Mouse (Mus musculus): ENCODE measurements around the gene Mycs. TPM values are rescaled to one million over a fixed set of nuclear protein-coding genes. Genes with fewer than 3 reads are reported as not detected.
A peak's percentile ranks its signal among the peaks of the same experiment; 100 is the strongest.

The Mycs gene
- not detected in 2 replicates for polyA plus RNA-seq (2015; fragmentation: Nextera tagmentation; extraction: Ambion mirVana)

GRCm38 (mm10) chrX:5469165-5469564 lies at the start of gene Mycs:
Gene Mycs, minus strand, starts transcription at chrX:5469265.
- H3K4me2 ChIP-seq: peak within 1 kb of the TSS; percentile 46
- 79% methylated on average over 3 of the region's 3 CpGs for WGBS
- ATAC-seq (ENCODE audit: insufficient number of reproducible peaks, insufficient read depth, low FRiP score, low TSS enrichment, low read depth): no peak
- H3K36me3 ChIP-seq: no peaks in the 10 kb centered on the region
- H3K27ac ChIP-seq: no peak within 1 kb of the TSS
- no peaks in the 10 kb centered on the region for H3K4me1 ChIP-seq
- peaks cover 15% of the 10 kb centered on the region for H3K27me3 ChIP-seq
- peak within 1 kb of the TSS; percentile 25 for H3K4me3 ChIP-seq
- H3K9me3 ChIP-seq: no peaks in the 10 kb centered on the region
- H3K9ac ChIP-seq: no peak within 1 kb of the TSS

DNA sequence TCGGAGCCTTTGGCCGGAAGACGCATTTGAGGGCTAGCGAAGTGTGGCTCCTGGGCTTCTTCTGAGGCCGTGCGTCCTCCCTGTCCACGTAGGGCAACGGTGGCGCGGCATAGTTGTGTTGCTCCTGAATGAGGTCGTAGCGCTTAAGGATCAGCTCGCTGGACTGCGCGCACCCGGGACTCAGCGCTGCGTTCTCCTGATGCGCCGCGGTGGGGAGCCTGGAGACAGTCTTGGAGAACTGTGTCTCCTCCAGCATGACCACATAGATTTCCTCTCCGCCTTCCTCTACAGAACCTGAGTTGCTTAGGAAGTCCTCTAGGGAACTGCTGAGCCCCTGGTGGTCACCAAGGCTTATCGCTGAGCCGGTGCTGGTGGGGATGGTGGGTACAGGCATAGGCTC lies 1.0 kb downstream of the Mycs start:
- Histone ChIP-seq H3K9me3 (no peaks in the 10 kb centered on the region), H3K36me3 (no peaks in the 10 kb centered on the region), H3K27me3 (peaks cover 15% of the 10 kb centered on the region), H3K4me1 (no peaks in the 10 kb centered on the region), H3K27ac (no peak overlapping the region), H3K9ac (no peak overlapping the region), H3K4me3 (peak overlapping the region; percentile 25), H3K4me2 (peak overlapping the region; percentile 46)
- 20% methylated on average over 24 of the region's 24 CpGs for WGBS
- no peak for ATAC-seq (ENCODE audit: insufficient number of reproducible peaks, insufficient read depth, low FRiP score, low TSS enrichment, low read depth)

Other genes with a start within 250 kb of the Mycs start
- not detected in 2 replicates for gene Btbd35f7, start 199.8 kb upstream of the Mycs start, polyA plus RNA-seq (2015; fragmentation: Nextera tagmentation; extraction: Ambion mirVana)